Mouse (Mus musculus): ENCODE measurements around the gene Nptxr. TPM values are rescaled to one million over a fixed set of nuclear protein-coding genes. Genes with fewer than 3 reads are reported as not detected.

Nptxr gene
- total RNA-seq, 2 experiments from 2014 or later, result 17.2 to 17.3 TPM

DNA sequence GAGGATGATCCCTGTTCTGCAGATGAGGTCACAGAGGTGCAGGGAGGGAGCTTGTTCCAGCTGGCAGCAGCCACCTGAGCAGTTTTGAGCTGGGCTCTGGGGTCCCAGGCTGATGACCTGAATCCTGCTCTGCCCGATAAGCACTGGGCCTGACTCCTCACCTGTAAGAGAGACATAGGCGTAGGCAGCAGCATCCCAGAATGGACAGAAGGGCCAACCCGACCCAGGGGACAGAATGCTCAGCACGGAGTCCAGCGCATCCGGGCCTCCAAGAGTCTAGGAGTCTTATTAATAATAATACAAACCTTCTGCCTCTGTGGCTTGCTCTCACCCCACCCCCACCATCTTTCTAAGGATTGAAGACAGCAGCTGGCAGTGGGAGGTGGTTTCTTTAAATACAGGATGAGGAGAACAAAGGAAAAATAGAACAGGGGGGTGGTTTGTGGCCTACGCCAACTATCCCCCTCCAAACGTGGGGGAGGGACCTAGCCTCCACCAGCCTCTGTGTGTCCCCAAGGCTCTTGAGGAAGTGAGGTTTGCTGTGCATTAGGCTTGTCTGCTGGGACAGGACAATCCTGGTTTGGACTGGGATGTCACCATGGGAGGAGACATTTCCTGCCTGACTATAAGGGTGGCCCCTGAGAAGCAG lies 48.5 kb downstream of the Nptxr start:
- no peak for DNase-seq (ENCODE audit: low spot score in 2 of 2)

- no peak for DNase-seq (ENCODE audit: low spot score in 2 of 2)
Observed at GRCm38 (mm10) chr15:79755176-79755575, 49.4 kb downstream of the Nptxr start.

- no peak for DNase-seq (ENCODE audit: low spot score in 2 of 2)
Observed at GRCm38 (mm10) chr15:79753873-79754272, 50.7 kb downstream of the Nptxr start.

DNA sequence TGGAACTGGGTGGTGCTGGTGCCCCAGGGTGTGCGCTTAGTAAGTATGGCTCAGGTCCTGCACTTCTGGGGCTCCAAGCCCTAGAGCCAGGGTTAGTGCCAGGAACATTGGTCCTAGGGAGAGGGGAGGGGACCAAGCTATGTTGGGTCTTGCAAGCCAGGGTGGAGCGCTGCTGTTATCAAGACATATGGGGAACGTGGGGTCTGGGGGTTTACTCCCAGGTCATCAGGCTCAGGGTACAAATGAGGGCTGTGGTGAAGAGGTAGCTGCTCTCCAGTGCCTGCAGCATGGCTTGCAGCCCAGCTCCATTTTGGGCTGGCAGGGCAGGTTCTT lies 51.2 kb downstream of the Nptxr start:
- DNase-seq (ENCODE audit: low spot score in 2 of 2), result no peak

DNA sequence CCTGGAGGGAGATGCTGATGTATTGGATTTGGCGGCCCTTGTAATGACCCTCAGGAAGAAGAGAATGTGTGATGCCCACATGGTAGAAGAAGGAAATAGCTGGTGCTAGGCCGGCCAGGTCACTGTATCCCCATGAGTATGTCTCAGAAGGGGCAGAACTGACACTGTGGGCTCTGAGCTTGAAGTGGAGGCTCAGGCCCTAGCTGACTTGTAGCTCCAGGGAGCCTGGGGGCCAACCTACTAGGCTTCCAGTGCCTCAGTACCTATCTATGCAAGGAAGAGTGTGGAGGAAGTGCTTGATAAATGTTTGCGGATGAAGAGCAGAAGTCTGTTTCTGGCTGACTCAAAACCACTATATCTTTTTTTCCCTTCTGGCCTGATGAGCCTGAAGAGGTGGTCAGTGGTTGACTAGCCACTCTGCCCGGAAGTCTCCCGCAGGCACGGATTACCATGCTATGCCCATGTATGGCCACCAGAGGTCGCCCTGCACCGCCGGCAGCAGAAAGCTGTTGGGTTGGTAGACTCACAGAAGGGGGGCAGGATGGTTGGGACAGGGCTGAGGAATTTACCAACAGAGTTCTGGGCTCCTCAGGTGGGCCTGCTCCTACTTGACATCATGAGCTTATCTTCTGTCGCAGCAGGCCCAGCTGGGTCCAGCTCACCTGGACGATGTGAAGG lies 51.7 kb downstream of the Nptxr start:
- peak; percentile 55 to 60 for DNase-seq (ENCODE audit: low spot score in 2 of 2)

- no peak for DNase-seq (ENCODE audit: low spot score in 2 of 2)
Observed at GRCm38 (mm10) chr15:79751772-79752171, 52.8 kb downstream of the Nptxr start.

DNA sequence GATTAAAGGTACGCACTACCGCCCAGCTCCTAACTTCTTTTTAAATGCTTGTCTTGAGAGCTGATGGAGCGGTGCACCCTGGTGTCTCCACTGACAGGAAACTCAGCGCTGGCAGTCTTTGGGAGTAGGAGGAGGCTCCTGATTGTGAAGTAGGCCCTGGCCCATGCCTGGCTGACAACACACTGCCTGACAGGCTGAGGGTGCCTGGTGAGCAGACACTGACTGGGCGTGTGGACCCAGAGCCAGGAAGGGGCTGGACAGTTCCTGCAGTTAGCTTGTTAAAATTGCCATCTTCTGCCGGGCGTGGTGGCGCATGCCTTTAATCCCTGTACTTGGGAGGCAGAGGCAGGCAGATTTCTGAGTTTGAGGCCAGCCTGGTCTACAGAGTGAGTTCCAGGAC lies 54.3 kb downstream of the Nptxr start:
- DNase-seq (ENCODE audit: low spot score in 2 of 2), result no peak

- no peak for DNase-seq (ENCODE audit: low spot score in 2 of 2)
Observed at GRCm38 (mm10) chr15:79749162-79749561, 55.4 kb downstream of the Nptxr start.

GRCm38 (mm10) chr15:79747998-79748397 lies 56.6 kb downstream of the Nptxr start:
- no peak for DNase-seq (ENCODE audit: low spot score in 2 of 2)

- no peak for DNase-seq (ENCODE audit: low spot score in 2 of 2)
Observed at GRCm38 (mm10) chr15:79745883-79746282, 58.7 kb downstream of the Nptxr start.

GRCm38 (mm10) chr15:79745312-79745711 lies 59.3 kb downstream of the Nptxr start:
- no peak for DNase-seq (ENCODE audit: low spot score in 2 of 2)

- no peak for DNase-seq (ENCODE audit: low spot score in 2 of 2)
Observed at GRCm38 (mm10) chr15:79744742-79745141, 59.8 kb downstream of the Nptxr start.

- no peak for DNase-seq (ENCODE audit: low spot score in 2 of 2)
Observed at GRCm38 (mm10) chr15:79744001-79744400, 60.6 kb downstream of the Nptxr start.

GRCm38 (mm10) chr15:79742706-79743023 lies 61.9 kb downstream of the Nptxr start:
- DNase-seq (ENCODE audit: low spot score in 2 of 2), result no peak

DNA sequence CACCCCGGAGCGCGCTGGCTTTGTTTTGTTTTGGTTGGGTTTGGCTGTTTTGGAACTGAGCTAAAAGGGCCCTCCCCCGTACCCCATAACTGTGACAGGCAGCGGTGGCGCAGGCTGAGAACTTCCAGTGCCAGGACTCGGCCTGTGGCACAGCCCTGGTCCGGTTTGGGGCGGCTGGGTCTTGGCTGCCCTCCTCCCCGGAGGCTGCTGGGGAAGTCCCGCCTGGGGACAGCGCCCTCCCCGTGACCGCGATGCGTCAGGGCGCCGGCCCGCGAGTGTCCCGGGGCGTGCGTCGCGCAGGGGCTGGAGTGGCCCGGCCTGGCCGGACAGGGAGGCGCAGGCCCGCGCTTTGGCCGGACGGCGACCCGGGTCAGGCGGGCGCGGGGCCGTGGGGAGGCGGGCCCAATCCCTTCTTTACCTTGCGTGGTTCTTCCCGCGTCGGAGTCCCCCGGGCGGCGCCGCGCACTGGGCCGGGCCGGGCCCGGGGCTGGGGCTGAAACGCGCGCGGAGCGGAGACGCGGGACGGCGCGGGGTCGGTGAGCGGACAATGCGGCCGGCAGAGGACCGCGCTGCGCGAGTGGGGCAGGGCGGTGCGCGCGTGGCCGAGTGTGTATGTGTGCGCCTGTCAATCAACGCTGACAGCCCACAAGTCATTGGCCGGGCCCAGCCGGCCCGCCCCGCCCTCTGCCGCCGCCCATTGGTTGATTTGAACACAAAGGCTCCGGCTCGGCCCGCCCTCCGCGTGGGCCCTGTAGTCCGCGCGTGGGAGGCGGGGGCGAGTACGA lies 62.5 kb downstream of the Nptxr start, which contains the start of gene Sun2:
Gene Sun2, minus strand, starts transcription at position 616 of the 785 bp plus-strand sequence.
- peak; percentile 70 to 78 for DNase-seq (ENCODE audit: low spot score in 2 of 2)

GRCm38 (mm10) chr15:79741173-79741858 lies 63.2 kb downstream of the Nptxr start:
- no peak for DNase-seq (ENCODE audit: low spot score in 2 of 2)

DNA sequence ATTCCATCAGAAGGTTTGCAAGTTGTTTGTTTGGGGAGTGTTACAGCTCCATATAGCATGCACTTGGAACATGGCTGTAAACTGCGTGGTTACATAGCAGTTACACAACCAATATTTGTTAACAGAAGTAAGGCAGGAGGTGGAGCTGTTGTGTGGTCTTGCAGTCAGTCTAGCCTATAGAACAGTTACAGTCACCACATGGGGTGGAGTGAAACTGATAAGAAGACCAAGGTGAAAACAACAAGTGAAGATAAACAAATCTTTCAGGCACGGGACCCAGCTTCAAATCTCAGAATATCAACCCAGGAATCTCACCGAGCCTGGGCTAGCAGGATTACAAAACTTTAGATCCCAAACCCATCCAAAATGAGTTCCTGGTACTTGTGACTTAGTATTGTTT lies 63.8 kb downstream of the Nptxr start:
- DNase-seq (ENCODE audit: low spot score in 2 of 2), result no peak

Other genes with a start within 250 kb of the Nptxr start
- 1 to 10 TPM; 5.1 to 5.7 TPM for gene Dmc1, start 199.7 kb downstream of the Nptxr start, total RNA-seq (2021)
- gene Fam227a, start 145.8 kb downstream of the Nptxr start, total RNA-seq (2021), result 1 to 10 TPM; 5.3 to 5.6 TPM
- 10 to 100 TPM; 27.4 to 32.6 TPM for gene Cby1, start 145.6 kb downstream of the Nptxr start, total RNA-seq (2021)
- 100 to 1,000 TPM; 150 to 153 TPM for gene Tomm22, start 133.9 kb downstream of the Nptxr start, total RNA-seq (2021)
- gene Josd1, start 116.8 kb downstream of the Nptxr start, total RNA-seq (2021), result 10 to 100 TPM; 29.3 to 33.5 TPM
- gene Gtpbp1, start 113.9 kb downstream of the Nptxr start, total RNA-seq (2021), result 10 to 100 TPM; 32.4 to 37.0 TPM
- gene Sun2, start 62.2 kb downstream of the Nptxr start, total RNA-seq (2021), result 10 to 100 TPM; 53.3 to 56.7 TPM
- gene Dnal4, start 26.9 kb downstream of the Nptxr start, total RNA-seq (2021), result 10 to 100 TPM; 25.3 to 25.6 TPM
- gene Npcd, start 29.5 kb upstream of the Nptxr start, total RNA-seq (2021), result 1 to 10 TPM; 3.7 to 4.2 TPM
- gene Cbx6, start 29.9 kb upstream of the Nptxr start, total RNA-seq (2021), result 100 to 1,000 TPM; 105 TPM
- 10 to 100 TPM; 28.4 to 33.4 TPM for gene Apobec3, start 86.9 kb upstream of the Nptxr start, total RNA-seq (2021)
- 10 to 100 TPM; 15.4 to 18.4 TPM for gene Cbx7, start 166.4 kb upstream of the Nptxr start, total RNA-seq (2021)
- gene Pdgfb, start 210.2 kb upstream of the Nptxr start, total RNA-seq (2021), result 10 to 100 TPM; 31.3 to 35.1 TPM

Data from adrenal gland, postnatal 4 days (tissue).